Mouse (Mus musculus): ENCODE results near the gene Slc35a1.

DNA sequence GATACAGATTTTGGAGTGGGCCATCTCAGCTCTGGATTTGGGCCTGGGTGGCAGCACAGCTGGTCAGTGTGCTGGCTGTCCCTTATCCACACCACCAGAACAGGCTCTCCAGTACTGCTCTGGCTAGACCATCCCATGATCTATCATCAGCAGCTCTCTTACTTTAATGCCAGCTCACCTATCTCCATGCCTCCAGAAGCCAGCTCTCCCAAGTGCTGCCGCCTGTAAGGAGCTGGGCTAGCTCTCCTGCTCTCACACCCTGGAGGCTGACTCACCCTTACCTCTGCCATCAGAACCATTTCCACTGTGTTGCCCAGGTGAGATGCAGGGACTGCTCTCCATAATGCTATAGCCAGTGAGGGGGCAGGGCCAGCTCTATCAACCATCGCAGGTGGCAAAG, 25.7 kb downstream of the Slc35a1 start:
- TF ChIP-seq CTCF (IDR thresholded peaks at IDR 0.05; ENCODE audit: borderline replicate concordance, insufficient read depth, low read depth, low read length): no peak
- TF ChIP-seq POLR2A (IDR thresholded peaks at IDR 0.05; ENCODE audit: borderline replicate concordance, insufficient read depth, low read length): no peak
